Mouse (Mus musculus): ENCODE measurements around the gene Rarg.

Rarg gene

DNA sequence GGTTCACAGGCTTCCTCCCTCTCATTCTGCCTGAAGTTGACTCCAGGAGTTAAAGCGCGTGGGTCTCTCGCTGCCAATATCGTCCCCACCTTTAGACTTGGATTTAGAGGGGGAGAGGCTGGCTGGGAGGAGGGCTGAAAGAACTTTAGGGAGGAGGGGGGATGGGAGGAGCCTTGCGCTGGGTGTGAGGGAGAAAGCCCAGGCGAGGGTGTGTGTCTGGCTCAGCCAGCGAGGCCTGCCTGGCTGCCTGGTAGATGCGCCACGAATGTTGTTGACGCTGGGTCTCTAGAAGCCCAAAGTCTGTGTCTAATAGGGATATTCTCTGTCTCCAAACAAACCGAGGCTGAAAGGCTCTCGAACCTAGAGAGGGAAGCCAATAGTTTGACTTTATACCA is 756 bp upstream of the Rarg start:
- DNase-seq (ENCODE audit: low spot score in 2 of 2) = no peak

DNA sequence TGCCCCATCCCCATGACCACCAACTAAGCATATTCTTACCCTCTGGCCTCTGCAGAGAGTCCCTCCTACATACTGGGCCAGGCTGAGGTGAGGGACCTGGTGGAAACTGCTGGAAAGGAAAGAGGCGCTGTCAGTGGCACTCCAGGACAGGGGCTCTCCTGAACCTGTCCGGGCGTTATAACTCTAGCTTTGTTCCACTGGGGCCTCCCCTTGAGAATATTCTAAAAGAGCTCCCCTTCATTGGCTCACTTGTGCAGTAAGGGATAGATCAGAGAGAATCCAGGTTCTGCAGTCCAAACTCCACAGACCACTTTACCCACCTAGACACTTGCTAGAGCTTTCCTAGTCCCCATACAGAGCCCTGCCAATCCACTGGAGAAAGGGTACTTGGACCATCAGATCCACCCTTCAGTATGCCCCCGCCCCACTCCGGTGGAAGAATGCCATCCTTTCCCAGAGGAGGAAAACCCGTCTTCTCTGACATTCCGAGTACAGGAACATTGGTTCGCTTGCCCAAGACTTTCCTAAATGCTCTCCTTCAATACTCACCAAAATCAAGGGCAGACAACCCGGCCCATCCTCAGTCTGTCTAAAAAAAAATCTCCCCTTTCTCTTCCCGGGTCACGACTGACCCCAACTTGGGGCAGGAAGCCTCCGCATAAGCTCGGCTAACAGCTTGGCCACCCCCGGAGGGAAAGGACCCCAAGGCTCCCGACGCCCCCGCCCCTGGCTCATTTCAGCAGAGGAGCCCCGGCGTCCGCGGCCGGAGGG is 701 bp downstream of the Rarg start:
- DNase-seq (ENCODE audit: low spot score in 2 of 2) = no peak

DNA sequence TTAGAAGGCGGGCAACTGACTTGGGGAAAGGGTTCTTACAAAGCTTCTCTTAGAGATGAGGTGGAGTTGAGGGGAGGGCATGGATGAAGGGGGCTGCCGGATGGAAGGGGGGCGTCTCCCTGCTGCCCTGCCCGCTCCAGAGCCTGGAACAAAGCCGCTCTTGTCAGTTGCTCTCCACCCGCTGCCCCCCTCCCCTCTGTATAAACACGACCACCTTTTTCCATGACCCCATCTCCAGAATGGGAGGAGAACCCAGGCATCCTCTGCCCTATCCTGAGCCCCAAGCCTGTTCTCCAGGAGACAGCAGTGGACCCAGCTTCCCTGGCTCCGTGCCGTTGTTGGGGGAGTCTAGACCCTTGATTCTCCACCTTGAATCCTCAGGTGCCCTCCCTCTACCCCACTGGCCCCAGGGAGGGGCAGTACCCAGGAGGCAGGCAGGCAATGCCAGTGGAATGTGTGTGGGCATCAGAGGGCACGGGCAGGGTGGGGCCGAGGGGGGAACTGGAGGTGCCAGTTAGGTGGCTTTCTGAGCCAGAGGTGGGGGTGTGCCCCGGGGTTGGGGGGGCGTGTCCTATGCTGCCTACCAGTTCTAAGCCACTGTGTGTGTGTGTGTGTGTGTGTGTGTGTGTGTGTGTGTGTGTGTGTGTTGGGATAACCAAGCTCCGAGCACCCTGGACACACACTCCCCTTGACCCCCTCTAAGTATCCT is 1.6 kb downstream of the Rarg start:
- DNase-seq (ENCODE audit: low spot score in 2 of 2) = no peak

DNA sequence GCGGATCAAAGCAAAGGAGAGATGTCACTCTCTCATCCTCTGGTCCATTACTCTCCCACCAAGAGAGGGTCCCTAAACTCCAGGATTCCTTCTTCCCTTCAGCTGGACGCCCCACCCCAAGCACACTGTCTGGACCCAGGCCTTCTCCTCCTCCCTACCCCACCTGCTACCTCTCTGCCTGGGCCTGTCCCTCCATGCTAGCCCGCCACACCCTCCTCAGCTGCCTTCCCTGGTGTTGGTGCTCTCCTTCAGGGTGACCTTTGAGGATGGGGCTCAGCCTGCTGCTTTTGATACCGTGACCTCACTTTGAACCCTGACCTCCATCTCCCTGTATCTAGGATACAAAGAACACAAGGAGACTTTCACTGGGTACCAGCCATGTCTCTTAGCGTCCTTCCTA is 6.8 kb downstream of the Rarg start:
- DNase-seq (ENCODE audit: low spot score in 2 of 2) = no peak

DNA sequence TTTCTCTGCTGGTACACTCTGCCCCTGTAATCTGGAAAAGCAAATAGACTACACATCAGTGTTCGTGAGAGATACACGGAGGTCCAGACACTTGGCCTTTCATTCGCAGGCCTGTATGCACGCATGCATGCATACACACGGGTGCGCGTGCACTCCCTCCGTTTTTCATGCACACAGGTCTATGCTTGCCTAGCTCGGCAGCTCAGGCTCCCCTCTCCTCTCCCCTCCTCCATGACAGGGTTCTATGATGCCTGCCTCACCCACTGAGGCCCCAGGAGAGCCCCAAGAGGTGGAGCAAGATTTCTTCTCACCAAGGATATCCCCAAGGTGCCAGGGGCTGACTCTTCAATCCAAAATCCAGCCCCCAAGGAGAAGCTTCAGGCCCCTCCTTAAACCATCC is 7.3 kb downstream of the Rarg start:
- no peak for DNase-seq (ENCODE audit: low spot score in 2 of 2)

DNA sequence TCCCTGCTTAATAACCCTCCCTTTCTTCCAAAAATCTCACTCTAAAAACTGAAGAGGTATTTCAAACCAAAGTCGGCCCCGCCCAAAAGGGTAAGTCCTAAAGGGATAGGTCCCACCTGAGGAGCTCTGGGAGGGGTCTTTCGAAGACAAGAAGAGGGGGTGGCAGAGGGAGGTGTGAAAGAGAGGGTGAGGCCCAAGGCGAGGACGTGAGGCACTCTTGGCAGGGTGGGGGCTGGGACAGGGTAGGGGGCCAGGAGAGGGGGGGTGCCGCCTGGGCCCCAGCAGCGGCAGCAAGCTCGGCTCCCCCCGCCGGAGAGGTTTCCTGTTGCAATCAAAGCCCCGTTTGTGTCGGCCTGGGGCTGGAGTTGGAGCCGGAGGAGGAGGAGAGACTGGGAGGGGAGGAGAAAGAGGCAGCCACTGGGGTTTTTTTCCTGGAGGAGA is 8.0 kb downstream of the Rarg start:
- DNase-seq (ENCODE audit: low spot score in 2 of 2) = no peak

DNA sequence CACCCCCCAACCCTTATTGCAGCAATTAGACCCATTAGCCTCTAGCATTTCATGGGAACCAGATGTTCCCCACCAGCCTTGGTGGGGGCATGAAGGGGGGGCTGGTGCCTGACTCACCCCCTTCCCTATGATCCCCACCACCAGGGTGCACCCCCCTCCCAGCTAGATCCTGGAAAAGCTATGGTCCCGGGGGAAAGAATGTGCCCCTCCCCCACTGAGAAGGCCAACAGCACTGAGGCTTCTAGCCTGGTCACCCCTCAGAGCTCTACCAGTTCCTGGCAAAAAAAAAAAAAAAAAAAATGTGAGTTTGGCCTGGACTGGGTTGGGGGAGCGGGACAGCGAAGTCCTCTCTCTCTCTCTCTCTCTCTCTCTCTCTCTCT is 8.5 kb downstream of the Rarg start:
- DNase-seq (ENCODE audit: low spot score in 2 of 2) = no peak

DNA sequence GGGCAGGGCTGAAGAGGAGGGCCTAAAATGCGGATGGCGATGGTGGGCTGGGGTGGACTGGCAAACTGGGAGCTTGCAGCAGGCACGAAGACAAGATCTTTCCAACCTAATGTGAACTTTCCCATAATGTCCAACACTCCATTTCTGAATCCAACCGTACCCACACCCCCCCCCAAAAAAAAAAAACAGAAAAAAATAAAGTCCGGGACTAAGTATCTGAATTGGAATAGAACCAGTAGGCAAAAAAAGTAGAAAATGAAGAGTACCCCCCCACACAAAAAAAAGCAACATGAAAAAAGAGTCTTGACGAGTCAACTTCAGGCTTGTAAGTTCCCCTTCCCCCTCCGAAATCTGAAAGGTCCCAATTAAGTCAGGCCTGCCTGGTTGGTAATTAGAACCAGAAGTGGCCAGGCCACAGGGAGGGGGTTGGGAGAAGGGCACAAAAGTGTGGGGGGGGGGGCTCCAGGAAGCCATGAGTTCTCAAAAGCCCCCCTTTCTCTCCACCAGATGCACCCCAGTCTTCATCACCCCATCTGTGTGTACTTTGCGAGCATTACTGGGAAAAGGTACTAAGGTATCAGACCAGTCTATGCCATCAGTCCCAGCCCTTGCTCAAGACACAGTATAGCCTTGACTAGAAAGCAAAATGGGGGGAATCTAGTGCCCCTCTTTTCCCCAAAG is 9.0 kb downstream of the Rarg start:
- DNase-seq (ENCODE audit: low spot score in 2 of 2) = no peak

DNA sequence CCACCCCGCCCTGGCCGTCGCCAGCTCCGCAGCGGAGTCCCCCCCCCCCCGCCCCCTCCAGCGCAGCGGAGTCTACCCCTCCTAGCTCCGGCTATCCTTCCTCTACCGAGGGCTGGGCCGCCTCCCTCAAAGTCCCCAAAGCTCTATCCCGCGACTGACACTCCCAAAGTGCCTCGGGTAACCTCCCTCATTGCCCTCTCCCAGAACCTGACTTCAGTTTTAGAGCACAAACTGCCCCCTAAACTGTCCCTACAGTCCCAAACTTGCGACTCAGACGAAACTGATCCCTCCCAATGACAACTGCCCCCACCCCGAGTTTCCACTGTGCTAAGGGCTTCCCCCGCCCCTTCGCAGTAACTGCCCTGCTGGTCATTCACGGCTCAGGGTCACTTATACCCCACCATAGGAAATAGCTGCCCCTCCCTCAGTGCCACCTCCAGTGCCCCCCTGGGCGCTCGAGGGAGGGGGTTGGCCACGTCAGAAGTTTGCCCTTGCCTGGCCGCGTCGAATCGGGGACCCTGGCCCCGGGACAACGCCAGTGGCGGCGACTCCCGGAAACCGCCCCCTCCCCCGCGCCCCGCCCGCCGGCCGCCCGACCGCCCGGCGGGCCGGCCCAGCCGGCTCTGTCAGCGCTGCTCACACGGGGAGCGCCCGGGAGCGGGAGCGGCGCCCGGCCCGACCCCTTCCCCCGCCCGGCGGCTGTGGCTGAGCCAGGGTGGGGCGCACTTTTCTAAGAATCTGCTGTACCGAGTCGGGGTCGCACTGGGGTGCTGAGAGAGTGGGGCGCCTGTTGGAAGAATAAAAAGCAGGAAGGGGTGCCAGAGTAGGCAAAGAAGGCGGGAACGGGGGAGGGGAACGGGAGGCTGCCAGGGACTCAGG is 9.8 kb downstream of the Rarg start:
- DNase-seq (ENCODE audit: low spot score in 2 of 2) = no peak

DNA sequence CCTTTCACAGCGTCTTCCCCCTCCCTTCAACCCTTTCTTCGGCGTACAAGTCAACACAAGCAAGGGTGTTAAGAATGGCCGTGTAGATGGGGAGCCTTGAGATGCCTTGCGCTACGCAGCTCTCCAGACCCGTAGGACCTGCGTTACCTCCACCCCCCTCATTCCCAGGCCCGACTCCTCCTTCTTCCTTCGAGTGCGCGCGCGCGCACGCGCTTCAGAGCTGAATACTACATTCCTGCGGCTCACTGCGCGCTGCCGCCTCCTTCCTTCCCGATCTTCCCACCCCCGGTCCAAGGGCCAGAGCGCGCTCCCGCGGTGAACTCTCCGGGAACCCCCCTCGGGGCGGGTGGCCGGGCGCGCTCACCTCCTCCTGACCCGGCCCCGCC is 10.5 kb downstream of the Rarg start:
- DNase-seq (ENCODE audit: low spot score in 2 of 2) = peak; percentile 80 to 84

DNA sequence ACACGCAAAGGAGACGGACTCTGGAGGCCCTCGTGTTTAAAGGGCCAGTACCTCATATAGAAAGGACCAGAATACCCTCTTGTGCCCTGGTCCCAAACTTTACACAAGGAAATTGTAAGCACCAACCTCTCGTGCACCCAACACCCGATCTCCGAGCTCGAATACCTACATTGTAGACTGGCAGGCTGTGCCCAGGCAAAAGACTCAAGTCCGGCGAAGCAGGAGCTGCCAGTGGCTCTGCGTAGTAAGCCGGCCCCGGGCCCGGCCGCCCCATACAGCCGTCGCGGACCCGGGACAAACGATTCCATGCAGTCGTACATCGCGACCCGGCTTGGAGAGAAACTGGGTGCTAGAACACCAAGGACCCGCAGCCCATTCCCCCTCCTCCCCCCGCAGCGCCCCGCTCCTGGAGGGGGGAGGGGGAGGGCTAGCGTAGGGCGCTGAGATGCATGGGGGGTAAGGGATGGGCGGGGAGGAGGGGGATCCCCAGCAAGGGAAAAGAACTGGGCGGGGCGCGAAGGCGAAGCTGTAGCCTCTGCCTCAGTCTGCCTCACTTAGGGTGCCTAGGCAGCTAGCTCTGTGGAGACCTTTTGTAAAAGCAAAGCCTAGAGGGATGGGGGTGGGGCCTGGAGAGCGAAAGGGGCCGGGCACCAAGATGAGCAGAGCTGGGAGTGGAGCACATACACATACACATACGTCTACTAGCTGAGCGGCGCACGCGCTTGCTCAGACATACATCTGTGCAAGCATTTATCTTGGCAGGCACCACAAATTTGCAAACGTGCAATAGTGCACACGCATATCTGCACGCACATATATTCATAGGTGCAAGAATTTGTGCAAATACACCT is 11.2 kb downstream of the Rarg start:
- DNase-seq (ENCODE audit: low spot score in 2 of 2) = peak; percentile 63 to 65

DNA sequence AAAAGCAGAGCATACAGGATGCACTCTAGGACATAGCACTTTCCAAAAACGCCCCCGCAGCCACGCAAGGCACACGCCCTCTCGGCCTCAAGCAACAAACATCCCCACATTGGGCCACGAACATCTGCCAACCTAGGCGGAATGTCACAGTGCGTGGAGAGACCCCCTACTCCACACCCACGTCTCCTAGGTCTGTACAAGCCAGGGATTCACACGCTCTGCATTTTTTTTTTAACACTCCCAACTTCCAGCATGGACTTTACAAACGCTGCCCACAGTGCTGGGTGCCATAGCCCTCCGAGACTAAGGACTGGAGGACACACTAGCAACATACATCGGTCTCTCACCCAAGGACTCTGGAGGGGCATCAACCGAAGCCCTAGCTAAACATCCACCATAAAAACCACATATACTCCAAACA is 11.8 kb downstream of the Rarg start:
- DNase-seq (ENCODE audit: low spot score in 2 of 2) = no peak

DNA sequence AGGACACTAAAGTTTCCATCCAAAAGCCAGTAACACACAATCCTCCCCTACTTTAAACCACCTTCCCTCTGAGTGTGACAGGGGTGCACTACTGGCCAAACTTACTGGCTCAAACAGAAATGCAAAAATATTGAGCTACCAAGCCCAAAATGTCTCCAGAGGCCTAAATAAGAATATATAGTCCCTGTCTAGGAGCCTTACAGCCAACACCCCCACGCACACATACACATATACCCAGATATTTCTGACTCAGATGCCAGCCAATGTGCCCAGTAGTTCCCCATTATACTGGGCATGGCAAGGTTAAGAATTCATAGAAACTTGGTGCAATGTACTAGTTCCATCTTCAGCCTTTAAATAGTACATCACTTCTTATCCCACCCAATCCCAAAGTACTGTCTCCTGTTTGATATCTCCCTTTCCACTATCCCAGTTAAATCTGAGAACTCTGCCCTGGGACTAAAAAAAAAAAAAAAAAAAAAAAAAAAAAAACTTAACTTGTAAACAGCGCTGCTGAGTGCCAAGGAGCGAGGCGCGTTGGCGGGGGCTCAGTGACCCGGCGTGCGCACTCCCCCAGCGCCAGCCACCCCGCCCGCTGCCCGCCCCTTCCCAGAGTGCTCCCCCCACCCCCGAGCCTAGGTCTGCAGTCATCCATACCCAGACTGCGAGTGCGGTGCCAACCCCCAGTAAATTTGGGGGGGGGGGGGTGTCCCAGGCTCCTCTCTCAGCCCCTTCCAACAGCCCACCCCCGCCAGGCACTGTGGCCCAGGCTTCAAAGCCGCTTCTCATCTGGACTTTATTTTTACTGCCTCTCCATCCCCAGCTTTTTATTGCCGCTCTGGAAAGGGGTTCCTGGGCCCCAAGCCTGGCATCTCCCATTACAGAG is 12.8 kb downstream of the Rarg start:
- no peak for DNase-seq (ENCODE audit: low spot score in 2 of 2)

DNA sequence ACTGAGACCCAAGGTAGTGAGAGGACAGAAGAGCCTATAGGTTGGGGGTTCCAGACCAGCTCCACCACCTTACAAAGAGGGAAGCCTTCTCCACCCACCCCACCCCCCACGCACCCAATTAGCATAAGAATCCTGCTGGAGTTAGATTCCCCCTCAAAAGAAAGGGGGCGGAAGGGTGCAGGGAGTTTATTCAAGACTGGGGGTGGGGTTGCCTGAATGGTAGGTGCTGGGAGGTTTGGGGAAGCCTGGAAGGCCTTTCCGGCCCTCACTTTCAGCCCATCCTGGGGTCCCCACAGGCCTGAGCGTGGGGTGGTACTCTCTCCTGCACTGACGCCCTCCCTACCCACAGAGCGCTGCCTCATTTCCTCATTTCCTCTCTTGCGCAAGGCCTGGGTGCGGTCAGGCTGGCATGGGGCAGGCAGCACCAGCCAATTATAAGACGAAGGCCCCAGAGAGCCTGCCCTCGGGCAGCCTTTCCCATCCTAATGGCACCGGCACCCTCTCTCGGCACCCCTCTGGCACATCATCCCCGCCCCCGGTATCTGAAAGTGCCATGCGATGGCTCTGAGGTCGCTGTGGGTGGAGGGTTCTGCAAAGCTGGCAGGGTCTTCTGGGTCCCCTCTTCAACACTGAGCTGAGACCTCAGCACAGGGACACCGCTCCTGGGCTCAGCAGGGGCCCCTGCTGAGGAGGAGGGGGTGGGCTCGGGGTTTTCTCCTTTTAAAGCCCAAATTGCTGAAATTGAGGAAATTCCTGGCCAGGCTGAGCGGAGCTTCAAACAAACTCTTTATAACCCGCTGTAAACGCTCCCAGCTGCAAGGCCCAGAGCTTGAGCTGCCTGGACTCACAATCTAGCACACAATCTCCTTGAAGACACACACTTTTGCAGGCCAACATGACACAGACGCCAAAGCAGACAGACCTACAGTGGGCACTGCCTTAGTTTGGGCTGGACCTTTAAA is 13.8 kb downstream of the Rarg start:
- DNase-seq (ENCODE audit: low spot score in 2 of 2) = no peak

DNA sequence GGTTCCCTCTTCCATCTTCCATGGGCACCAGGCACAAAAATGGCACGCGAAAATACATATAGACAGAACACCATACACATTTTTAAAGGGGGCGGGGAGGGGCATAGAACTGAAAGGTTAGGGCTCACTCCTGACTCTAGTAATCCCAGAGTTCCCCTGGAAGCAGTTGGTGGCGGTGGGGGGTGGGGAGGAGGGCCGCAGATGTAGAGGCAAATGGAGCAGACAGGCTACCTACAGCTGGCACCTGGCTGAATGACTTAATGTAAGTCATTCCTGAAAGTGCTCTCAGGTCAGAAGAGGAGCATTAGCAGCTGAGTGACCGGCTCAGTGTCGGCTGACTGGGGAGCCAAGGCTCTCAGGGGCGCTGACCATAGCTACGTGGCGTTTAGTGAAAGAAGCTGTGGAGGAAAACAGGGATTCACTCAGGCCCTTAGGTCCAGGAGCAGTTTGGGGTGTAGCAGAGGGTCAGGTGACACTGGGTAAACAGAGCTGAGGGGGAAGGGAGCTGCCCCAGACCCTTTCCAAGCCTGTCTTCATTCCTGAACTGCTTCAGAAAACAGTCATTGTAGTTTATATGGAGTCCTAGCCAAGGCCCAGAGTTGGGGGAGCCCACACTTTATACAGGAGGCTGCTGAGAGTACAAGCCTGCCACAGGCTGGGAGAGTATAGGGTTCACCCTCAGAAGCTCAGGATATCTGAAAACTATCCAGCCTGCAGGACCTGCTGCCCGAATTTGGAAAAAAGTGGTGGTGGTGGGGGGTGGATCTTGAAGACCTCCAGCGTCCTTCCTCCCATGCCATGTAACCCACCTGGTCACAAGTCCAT is 14.7 kb downstream of the Rarg start:
- no peak for DNase-seq (ENCODE audit: low spot score in 2 of 2)

DNA sequence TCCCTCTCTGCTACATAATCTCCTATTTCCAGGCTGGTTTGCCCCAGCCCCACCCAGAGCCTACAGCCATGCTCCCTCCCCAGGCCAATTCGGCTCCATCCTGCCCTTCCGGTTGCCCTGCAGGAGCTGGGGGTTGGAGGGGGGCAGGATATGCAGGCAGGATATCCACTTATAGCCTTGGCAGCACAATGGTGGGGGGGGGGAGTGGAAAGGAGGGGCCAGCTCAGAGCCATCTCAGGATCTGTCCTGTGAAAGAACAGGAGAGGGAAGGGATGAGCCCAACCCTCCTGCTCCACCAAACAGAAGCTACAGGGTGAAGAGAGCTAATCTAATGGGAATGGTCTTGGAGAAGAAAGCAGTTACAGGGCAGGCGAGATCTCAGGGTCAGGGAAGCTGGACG is 16.7 kb downstream of the Rarg start:
- no peak for DNase-seq (ENCODE audit: low spot score in 2 of 2)

DNA sequence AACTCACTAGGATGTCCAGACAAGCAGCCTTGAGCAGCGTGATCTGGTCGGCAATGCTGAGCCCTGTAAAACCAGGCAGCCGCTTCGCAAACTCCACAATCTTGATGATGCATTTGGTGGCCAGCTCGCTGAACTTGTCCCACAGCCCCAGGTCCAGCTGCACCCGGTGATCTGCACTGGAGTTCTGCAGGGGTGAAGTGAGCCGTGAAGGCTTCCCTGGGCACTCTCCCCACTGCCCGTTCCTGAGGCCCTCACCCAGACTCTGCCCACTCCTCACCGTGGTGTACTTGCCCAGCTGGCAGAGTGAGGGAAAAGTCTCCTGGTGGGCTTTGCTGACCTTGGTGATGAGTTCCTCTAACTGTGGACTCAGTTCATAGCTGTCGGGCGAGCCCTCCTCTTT is 17.5 kb downstream of the Rarg start:
- no peak for DNase-seq (ENCODE audit: low spot score in 2 of 2)

DNA sequence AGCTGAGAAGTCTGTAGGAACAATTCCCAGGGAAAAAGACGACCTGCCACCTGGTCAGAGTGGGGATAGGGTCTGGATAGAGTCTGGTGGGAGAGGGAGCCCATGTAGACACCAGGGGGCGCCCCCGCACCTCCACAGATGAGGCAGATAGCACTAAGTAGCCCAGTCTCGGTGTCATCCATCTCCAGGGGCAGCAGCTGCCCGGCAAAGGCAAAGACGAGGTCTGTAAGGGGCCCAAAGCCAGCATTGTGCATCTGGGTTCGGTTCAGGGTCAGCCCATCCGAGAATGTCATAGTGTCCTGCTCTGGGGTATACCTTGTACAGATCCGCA is 18.1 kb downstream of the Rarg start:
- DNase-seq (ENCODE audit: low spot score in 2 of 2) = peak; percentile 48 to 63
